Mouse (Mus musculus) spleen, embryonic (tissue): ENCODE data around the gene Tbxas1.

Experiments used
- CTCF ChIA-PET: fragments of 350-600 bp; sonication (Branson Sonifier 250); formaldehyde crosslinking; loops from one replicate; lab custom pipeline; 2022; lab: Charles Lee

Gene Tbxas1

DNA sequence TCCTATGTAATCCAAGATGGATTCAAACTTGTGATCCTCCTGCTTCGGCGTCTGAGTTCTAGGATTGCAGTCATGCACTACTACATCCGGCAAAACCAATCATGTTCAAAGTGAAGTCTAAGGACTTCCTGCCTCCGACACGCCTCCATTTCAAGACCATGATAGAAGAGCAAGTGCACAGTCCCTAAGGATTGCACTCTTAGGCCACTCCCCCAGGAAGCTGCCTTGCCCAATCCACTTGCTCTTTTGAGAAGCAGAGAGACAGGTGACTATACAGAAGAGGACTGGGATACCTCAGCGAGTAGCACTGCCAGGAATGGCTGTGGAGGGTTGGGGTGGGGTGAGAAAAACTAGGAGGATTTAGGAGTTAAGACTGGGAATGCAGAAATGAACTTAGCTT is 14.0 kb downstream of the Tbxas1 start:
- CTCF ChIA-PET, result no interaction called here

DNA sequence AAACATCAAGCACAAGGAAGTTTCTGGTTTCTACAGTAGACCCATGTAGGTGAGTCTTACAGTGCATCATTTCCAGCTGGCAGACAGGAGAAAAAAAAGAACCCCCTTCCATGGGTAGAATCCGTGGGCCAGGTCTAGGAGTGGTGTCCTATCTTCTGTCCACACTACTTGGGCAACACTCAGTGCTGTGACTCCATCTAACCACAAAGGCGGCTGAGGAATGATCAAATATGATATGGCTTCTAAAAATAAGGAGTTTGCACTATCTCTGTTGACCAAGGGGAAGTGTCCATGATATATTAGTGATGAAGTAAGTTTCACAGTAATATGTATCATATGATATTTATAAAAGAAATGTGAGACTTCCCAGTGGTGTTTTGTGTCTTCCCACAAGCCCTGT is 16.8 kb downstream of the Tbxas1 start:
- CTCF ChIA-PET, result no interaction called here

DNA sequence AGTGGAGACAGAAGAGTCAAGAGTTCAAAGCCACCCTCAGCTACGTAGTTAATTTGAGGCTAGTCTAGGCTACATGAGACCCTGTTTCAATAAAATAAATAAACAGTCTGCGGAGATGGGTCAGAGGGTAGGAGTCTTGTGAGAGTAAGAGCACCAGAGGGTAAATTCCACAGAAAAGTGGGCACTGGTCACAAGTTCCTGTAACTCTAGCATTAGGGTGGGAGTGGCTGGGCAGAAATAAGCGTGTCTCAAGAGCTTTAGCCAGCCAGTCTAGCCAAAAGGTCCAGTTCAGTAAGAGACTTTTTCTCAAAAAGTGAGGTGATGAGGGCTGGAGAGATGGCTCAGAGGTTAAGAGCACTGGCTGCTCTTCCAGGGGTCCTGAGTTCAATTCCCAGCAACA is 18.4 kb downstream of the Tbxas1 start:
- CTCF ChIA-PET, result no interaction called here

DNA sequence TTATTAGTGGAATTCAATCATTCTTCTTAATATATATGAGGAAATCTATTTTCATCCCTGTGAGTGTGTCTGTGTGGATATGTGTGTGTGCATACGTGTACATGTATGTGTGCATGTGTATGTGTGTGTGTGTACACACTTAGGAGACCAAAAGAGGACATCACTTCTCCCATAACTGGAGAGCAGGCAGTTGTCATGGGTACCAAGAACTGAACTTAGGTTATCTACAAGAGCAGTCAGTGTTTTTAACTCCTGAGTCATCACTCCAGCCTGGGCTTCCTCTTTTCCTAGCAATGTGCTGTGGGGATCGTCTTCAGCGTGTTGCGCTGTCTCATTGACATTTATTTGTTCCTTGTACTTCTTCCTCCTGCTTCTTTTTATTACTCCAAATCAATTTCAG is 24.9 kb downstream of the Tbxas1 start:
- CTCF ChIA-PET, result no interaction called here

DNA sequence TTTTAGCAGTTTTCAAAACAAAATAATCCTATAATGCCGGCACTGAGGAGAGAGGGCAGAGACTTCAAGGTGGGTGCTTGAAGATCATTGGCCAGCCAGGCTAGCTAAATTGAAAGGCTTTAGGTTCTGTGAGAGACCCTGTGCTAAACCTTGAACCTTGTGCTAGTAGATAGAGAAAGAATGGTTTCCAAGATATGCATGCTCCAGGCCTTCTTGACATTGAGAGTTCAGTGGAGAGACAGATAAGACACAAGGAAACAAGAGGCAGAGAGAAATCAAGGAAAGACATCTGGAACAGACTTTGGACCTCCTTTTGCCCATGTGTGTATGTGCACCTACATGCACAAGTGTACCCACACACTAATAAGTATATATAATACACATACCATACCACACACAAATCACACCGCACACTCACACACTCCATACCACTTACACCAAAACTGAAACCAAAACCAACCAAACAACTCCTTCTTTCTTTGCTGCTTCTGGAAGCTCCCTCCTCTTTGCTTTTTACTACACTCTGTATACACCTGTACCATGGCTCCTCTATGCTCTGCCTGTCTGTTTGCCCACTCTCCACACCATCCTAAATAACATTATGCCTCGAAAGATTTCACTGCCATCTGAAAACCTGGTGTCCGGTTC is 25.4 kb downstream of the Tbxas1 start:
- CTCF ChIA-PET, result interaction anchor here (1.1 kb wide), 1 partner anchor 11 kb away, joined by 3 read pairs; no protein-coding TSS in a partner anchor

DNA sequence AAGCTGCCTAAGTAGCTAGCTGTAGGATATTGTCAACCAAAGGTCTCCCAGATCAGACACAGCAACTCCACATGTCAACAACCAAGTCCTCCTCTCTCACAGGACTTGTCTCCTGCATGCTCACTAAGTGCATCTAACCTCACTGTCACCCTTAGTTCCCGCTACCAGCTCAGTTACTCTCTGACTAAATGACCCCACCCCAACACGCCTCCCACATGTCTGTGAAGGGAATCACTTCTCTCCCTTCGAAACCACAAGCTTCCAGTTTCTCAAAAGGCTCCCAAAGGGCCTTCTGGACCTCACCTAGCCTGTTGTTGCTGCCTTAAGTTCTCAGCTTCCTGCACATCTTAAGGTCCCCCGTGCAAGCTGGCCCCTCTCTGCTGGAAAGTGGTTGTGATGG is 25.9 kb downstream of the Tbxas1 start:
- CTCF ChIA-PET, result interaction anchor here (1.1 kb wide), 1 partner anchor 10 kb away, joined by 3 read pairs; no protein-coding TSS in a partner anchor

DNA sequence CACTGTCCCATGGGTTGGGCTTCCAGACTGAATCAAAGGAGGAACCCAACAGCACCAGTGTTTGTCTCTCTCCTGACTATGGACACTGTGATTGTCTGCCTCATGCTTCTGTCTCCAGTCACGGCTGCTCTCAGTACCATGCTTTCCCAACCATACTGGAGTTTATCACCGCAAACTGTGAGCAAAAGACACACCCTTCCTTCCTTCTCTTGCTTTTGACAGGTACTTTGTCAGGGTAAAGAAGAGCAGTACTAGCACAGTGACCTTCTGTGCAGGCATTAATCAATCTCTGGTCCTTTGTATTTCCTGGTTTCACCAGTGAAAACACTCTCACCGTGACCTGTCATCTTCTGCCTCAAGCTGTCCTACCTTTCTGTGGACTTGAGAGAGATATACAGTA is 26.4 kb downstream of the Tbxas1 start:
- CTCF ChIA-PET, result interaction anchor here (1.1 kb wide), 1 partner anchor 10 kb away, joined by 3 read pairs; no protein-coding TSS in a partner anchor

DNA sequence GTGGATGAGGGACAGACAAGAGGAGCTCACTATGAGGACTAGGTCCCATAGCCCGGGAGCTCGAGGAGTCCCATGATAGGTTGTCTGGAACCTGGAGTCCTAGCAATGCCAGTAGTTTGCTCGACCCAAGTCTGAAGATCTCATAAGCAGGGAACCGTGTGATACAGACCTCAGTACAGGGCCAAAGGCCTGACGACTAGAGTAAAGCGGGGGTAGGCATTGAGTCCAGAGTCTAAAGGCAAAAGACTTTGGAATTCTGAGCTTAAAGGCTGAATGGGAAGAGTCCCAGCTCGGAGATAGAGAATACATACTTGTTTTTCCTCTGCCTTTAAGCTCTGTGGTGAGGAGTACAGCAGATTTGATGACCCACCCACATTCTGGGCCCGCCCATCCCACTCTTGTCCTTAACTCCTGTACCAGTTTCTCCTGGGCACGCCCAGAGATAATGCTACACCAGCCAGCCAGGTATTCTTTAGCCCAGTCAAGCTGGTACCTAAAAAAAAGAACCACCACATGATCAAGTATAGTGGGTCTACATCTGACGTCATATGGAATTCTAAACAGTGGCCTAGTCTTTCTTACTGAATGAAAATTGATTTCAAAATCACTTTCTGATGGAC is 27.7 kb downstream of the Tbxas1 start:
- CTCF ChIA-PET, result no interaction called here

DNA sequence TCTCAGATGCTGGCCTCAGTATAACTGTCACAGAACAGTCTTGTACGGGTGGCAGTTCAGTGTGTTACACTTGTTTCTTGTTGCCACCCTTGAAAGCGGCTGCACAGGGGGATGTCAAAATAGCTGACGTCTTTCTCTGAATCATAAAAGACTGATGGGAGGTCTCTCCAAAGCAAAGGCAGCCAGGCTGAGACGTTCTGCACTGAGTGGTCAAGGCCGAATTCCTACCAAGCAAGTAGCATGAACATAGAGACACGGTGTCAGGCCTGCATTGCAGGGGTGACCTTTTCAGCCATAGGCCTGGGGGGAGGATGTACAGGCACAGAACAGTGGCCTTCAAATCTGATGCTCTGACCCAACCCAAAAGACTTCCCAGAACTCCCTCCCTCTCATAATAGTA is 30.8 kb downstream of the Tbxas1 start:
- CTCF ChIA-PET, result no interaction called here

DNA sequence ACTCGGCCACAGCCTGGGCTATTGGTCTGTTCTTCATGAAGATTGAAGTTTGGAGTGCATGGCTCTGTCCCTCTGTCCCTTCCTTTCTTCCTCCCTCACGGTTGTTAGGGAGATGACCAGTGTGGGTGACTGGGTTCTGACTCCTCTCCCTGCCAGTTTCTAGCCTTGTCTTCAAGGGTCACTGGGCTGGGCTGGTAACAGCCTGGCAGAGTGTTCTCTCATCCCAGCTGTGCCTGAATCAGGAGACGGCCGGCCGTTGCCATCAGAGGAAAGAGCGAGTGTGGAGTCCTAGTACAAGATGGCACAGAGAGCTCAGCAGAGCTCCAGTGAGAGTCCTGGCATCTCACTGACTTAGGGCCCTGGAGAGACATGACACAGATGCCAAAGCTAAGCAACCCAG is 33.2 kb downstream of the Tbxas1 start:
- CTCF ChIA-PET, result no interaction called here

DNA sequence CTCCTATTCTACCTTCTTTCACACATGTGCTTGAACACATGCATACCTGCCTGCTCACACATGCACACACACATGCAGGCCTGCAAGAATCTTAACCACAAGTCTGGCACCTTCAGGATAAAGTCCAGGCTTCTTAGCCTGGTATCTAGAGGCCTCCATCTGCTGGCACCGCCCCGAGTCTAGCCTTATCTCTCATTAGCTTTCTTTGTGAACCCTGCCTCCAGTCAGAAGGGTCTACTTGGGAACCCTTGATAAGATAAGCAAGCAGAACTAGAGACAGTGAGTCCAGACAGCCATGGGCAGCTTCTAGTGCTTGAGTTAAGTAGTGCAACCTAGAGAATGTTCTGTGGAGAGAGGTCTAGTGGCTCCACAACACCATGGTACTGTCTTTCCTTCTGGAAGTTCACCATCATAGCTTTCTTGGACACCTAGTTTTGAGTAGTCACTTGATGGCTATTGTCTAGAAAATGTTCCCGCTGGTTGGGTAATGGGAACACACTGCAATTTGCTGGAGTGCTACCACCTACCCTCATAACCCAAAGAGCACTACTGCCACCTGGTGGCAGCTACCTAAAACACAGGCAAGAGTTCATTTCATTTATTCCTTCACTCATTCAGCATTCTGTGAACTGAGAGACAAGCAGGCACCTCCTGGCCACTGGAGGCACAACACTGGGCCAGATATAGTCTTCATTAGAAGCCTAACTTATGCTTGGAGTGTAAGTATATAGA is 35.8 kb downstream of the Tbxas1 start:
- CTCF ChIA-PET, result interaction anchor here (0.6 to 1.3 kb wide), 5 partner anchors 10 to 264 kb away, joined by 3 to 4 read pairs (median 3); partner anchors contain the start of gene Hipk2

DNA sequence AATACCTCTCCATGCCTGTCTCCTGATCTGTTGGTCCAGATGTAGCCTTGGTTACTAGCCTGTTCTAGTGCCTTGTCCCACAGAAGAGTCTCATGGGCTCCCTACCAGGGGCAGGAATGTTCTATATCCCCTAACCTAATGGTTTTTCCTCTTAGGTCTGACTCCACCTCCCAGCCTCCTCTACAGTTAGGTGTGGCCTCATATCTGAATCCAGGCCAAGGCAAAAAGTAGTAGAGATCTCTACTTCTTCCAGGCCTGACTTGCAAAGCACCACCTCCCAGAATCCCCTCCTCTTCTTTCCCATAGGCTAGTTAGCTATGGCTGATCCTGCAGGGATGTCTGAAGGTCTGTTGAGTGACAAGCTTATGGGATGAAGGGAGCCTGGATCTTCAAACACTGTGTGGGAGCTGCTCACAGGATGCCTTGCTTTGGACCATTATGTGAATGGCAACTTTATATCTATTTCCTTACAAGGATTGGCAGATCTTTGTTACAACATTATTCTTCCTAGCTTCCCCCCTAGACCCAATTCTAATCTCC is 37.0 kb downstream of the Tbxas1 start:
- CTCF ChIA-PET, result interaction anchor here (0.5 to 1.0 kb wide), 2 partner anchors 9 to 21 kb away, joined by 3 to 4 read pairs; no protein-coding TSS in a partner anchor

DNA sequence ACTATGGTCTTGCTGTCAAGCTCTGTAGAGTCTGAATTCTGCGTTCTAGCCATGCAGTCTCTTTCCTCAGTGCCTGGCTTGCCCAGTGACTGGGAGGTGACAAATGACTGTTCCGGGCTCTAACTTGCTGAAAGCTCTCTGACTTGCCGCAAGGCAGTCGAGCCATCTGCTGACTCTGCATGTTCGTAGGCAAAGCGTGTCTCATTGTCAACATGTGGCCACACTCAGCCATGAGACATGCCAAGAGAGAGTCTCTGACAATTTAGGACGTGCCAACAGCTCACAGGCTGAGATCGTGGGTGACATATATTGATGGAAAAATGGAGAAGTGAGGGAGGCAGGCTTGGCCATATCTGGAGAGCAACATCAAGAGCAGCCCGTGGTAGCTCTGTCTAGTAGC is 37.6 kb downstream of the Tbxas1 start:
- CTCF ChIA-PET, result no interaction called here

DNA sequence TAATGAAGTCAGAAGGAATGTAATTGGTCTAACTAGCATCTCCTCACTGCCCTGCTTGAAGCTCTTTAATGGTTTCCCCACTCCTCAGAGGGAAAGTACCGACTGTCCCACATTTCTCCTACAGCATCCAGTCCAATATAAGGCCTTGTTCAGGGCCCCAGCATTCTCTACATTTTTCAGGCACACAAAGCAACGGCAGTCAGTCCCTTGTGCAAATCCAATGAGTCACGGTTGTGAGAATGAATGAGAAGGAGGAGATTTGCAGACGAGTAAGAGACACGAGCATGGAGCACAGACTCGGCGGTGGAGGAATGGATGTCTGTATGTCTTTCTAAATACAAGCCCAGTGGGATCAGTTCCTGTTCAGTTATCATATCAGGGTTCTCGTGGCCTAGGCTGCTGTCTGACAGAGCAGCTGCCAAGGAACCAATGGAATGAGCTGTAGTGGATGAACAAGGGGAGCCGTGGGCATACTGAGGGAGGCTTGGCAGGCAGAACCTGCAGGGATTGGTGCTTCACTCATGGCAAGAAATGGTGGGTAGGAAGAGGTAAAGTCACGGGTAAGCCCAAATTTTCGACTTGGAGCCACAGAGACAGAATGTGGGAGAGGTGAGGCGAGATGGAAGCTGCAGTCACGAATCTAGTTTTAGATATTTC is 38.3 kb downstream of the Tbxas1 start:
- CTCF ChIA-PET, result interaction anchor here (1.0 kb wide), 1 partner anchor 177 kb away, joined by 4 read pairs; no protein-coding TSS in a partner anchor

DNA sequence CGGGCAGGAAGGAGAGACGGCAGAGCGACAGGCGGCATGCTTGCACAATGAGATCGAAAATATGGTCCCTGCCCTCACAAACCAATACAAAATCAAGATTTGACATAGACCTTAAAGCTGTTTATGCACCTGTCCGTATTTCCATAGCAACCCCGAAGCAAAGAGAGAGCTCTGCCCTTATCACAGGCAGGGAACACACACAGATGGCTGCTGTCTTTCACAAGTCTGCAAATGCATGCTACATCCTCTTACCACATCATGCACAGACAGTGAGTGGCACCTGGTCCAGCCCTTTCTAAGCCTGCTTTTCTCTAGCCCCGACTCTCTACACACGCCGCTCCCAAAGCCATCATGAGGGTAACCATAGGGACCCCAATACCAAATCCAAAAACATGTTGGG is 39.0 kb downstream of the Tbxas1 start:
- CTCF ChIA-PET, result interaction anchor here (1.0 kb wide), 1 partner anchor 178 kb away, joined by 4 read pairs; no protein-coding TSS in a partner anchor

DNA sequence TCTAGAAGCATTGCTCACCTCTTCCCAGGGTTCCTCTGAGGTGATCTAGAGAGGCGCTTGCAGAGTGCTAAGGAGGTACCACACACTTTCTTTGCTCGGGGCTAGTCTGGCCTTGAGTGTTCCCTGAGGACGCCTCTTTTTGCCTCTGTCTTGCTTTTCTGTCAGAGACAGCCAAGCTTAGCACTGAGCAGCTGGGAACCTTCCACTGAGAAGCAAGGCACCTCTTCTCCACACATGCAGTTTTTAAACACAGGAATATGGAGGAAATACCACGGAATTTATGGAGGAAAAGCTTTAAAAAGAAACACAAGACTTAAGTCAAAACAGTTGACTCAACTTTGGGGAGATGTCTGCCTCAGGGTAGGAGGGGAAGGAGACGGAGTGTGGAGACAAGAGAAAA is 40.6 kb downstream of the Tbxas1 start:
- CTCF ChIA-PET, result no interaction called here

DNA sequence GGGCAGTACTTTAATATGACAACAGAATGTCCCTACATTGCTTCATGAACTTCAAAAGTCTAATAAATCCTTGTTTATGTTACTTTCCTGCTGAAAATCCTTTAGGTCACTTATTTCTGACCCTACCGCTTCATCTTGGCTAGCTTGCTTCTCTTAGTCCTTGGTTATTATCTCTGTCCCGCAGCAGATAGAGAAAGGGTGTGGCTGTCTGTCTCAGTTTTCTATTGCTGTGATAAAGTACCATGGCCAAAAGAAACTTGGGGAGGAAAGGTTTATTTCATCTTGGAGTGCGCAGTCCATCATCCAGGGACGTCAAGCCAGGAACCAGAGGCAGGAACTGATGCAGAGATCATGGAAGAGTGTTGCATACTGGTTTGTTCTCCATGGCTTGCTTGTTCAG is 41.4 kb downstream of the Tbxas1 start:
- CTCF ChIA-PET, result no interaction called here

DNA sequence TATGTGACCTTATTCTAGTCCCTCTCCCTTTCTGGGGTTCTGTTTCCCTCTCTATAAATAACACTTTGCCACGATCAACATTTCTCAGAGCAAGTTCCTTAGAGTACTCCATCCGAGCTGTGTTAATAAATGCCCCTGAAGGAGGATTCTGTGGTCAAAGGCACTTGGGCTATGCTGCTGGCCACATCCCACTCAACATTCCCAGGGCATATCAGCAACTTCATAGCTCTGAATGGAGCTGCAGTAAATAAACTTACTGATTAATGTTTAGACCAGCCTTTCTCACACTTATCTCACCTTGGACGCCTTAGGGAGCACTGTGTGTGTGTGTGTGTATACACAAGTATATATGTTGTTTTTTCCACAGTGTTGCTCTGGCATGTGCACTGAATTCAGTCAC is 42.2 kb downstream of the Tbxas1 start:
- CTCF ChIA-PET, result no interaction called here

DNA sequence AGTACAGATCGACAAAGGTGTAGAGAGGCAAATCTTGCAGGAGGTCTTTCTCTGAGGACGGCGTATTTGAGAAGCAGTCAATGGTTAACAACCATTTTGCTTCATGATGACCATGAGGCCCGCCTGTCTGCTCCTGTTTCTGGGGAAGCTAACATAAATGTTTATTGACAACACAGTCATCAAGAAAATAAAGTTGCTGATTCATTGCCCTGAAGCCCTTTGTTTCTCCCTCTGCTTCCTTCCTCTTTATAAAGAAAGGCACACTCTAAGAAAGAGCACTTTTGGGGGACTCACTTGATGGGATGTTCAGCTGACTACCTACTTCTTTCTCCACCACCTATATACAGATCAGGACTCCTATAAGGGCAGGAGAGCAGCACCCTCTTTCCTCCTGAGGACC is 43.5 kb downstream of the Tbxas1 start:
- CTCF ChIA-PET, result no interaction called here

DNA sequence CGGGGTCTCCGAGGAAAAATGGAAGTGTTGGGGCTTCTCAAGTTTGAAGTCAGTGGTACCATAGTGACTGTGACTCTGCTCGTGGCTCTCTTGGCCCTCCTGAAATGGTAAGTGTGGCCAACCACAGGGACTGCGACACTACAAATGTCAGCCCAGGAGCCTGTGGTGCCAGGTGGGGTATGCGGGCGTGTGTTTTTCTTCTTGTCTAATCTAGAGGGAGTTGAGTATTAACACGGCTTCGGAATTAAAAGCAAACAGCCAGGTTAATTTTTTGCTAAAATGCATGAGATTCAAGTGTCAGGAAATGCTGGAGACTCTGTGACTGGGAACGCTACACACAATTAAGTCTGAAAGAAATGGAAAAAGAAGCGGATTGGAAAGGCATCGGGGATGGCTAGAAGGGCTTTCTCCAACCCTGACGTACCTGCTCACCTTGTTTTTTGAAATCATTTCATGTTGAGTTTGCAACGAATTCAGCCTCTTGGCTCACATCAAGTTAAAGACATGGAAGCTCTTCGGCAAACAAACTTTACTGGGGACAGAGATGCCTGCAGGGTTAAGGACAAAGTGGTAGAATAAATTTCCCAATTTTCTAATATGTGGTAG is 44.0 kb downstream of the Tbxas1 start:
- CTCF ChIA-PET, result no interaction called here

DNA sequence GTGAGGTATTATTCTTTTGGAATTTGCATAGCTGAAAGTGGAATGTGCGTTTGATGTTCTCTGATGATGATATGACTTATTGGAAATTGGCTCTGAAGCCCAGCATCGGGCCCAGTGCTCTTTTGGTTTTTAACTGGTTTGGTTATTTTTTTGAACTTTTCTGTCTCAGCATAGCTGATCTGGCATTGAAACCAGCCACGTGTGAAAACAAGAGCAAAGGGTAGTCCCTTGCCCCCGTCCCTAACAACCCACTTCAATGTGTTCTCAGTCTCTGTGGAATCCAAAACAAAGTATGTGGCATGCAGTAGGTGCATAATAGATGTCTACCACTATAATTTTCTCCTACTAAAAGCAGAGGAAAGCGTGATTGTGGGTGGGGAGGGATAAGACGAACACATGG is 44.9 kb downstream of the Tbxas1 start:
- CTCF ChIA-PET, result no interaction called here
